ENCODE assay signal across 14 mouse cellular contexts in genomic region chr2:80398595-80399099, GRCm38 (mm10). TPM values are rescaled to one million over a fixed set of nuclear protein-coding genes. Genes with fewer than 3 reads are reported as not detected.
DNase-seq lines count a peak whose midpoint lies in the region; ATAC-seq and TF ChIP-seq lines count a peak whose summit lies in the region.
"Had no signal": no experiment of that assay in that cellular context is flagged by ENCODE, and none has a peak within 500 bp of the region (broad histone marks: within the 10 kb centered on the region; RNA-seq: fewer than 3 reads in every experiment).

No protein-coding gene starts in this region.

- DNase-seq in midbrain, embryonic 11.5 days (ENCODE audit: low spot score, missing footprints), result peak; percentile 91
- peak; percentile 54 for DNase-seq in mesoderm, embryonic 11.5 days (ENCODE audit: low read depth, low spot score)
- no peak for DNase-seq in liver, postnatal 0 days
- DNase-seq: adrenal gland, adult 2 months; kidney, adult 9 months; thymus, adult 2 months had no signal

- no peak overlapping the region for H3K9ac ChIP-seq in midbrain, embryonic 11.5 days (ENCODE audit: low read length)
- no peak overlapping the region for H3K9ac ChIP-seq in midbrain, embryonic 16.5 days (ENCODE audit: low read depth, low read length)
- no peak overlapping the region for H3K9ac ChIP-seq in forebrain, embryonic 13.5 days
- H3K9ac ChIP-seq in liver, postnatal 0 days (replicated peaks), result no peak overlapping the region
- H3K9ac ChIP-seq: limb, embryonic 15.5 days; lung, embryonic 15.5 days had no signal

- H3K4me2 ChIP-seq in midbrain, embryonic 11.5 days, result 0 out of 2 replicates have a peak overlapping the region, but pooled peaks have one; percentile 9
- no peak overlapping the region for H3K4me2 ChIP-seq in midbrain, embryonic 16.5 days (ENCODE audit: low read length)
- H3K4me2 ChIP-seq in forebrain, embryonic 13.5 days, result peak overlapping the region; percentile 8; the same call in 1 of the 2 replicates
- H3K4me2 ChIP-seq in liver, postnatal 0 days (ENCODE audit: low read depth, low read length), result no peak overlapping the region
- H3K4me2 ChIP-seq: limb, embryonic 15.5 days; lung, embryonic 15.5 days had no signal

- TF ChIP-seq CTCF in liver, postnatal 0 days (IDR thresholded peaks at IDR 0.05; ENCODE audit: low read depth), result no peak

- no peak overlapping the region for H3K4me3 ChIP-seq in midbrain, embryonic 11.5 days (ENCODE audit: low read depth, low read length)
- no peak overlapping the region for H3K4me3 ChIP-seq in midbrain, embryonic 16.5 days (ENCODE audit: low read depth, low read length)
- no peak overlapping the region for H3K4me3 ChIP-seq in forebrain, embryonic 13.5 days
- no peak overlapping the region for H3K4me3 ChIP-seq in liver, postnatal 0 days (ENCODE audit: low read depth, low read length)
- H3K4me3 ChIP-seq: limb, embryonic 15.5 days; lung, embryonic 15.5 days had no signal

- no peaks in the 10 kb centered on the region; the same call in none of the 2 replicates for H3K27me3 ChIP-seq in midbrain, embryonic 11.5 days (ENCODE audit: control insufficient read depth, insufficient read depth, low read length)
- H3K27me3 ChIP-seq in midbrain, embryonic 16.5 days (ENCODE audit: control insufficient read depth, insufficient read depth, low read depth, low read length), result peaks cover 3% of the 10 kb centered on the region; the same call in 1 of the 2 replicates
- peaks cover 52% of the 10 kb centered on the region for H3K27me3 ChIP-seq in forebrain, embryonic 13.5 days
- H3K27me3 ChIP-seq in liver, postnatal 0 days (ENCODE audit: insufficient read depth, low read length), result no peaks in the 10 kb centered on the region
- H3K27me3 ChIP-seq: lung, embryonic 15.5 days had no signal

- peaks cover 16% of the 10 kb centered on the region for H3K4me1 ChIP-seq in midbrain, embryonic 11.5 days (ENCODE audit: control insufficient read depth, insufficient read depth, low read length)
- H3K4me1 ChIP-seq in midbrain, embryonic 16.5 days (ENCODE audit: control insufficient read depth, insufficient read depth, low read length), result no peaks in the 10 kb centered on the region
- H3K4me1 ChIP-seq in forebrain, embryonic 13.5 days, result peaks cover 15% of the 10 kb centered on the region
- no peaks in the 10 kb centered on the region for H3K4me1 ChIP-seq in liver, postnatal 0 days (ENCODE audit: insufficient read depth)
- H3K4me1 ChIP-seq: lung, embryonic 15.5 days had no signal

- TF ChIP-seq EP300 in liver, postnatal 0 days (IDR thresholded peaks at IDR 0.05; ENCODE audit: low read depth), result no peak

- H3K9me3 ChIP-seq in midbrain, embryonic 11.5 days (ENCODE audit: control insufficient read depth, low read length), result no peaks in the 10 kb centered on the region
- no peaks in the 10 kb centered on the region for H3K9me3 ChIP-seq in midbrain, embryonic 16.5 days (replicated peaks; ENCODE audit: control insufficient read depth, low read length, poor library complexity, severe bottlenecking)
- no peaks in the 10 kb centered on the region for H3K9me3 ChIP-seq in forebrain, embryonic 13.5 days (replicated peaks)
- H3K9me3 ChIP-seq in liver, postnatal 0 days (ENCODE audit: low read length), result no peaks in the 10 kb centered on the region
- H3K9me3 ChIP-seq: limb, embryonic 15.5 days; lung, embryonic 15.5 days had no signal

- peak; percentile 82 for ATAC-seq in midbrain, embryonic 11.5 days (ENCODE audit: low FRiP score)
- ATAC-seq in midbrain, embryonic 16.5 days, result no peak
- ATAC-seq in forebrain, embryonic 13.5 days, result peak; percentile 61; the same call in 1 of the 2 replicates
- no peak for ATAC-seq in activated CD4-positive, CD25-positive, alpha-beta regulatory T cell, adult 4 months
- no peak for ATAC-seq in liver, postnatal 0 days
- no peak for ATAC-seq in granulocyte monocyte progenitor cell, adult 5-6 weeks (replicated peaks; ENCODE audit: poor library complexity, severe bottlenecking)
- ATAC-seq: CD4-positive, CD25-positive, alpha-beta regulatory T cell, adult 4 months had no signal

- H3K27ac ChIP-seq in midbrain, embryonic 11.5 days (ENCODE audit: low read depth, low read length), result no peak overlapping the region
- no peak overlapping the region for H3K27ac ChIP-seq in midbrain, embryonic 16.5 days (ENCODE audit: low read length)
- H3K27ac ChIP-seq in forebrain, embryonic 13.5 days, result no peak overlapping the region
- H3K27ac ChIP-seq in liver, postnatal 0 days (ENCODE audit: low read depth), result no peak overlapping the region
- H3K27ac ChIP-seq: limb, embryonic 15.5 days; lung, embryonic 15.5 days had no signal

- H3K36me3 ChIP-seq in midbrain, embryonic 11.5 days (ENCODE audit: control insufficient read depth, insufficient read depth, low read length), result no peaks in the 10 kb centered on the region
- no peaks in the 10 kb centered on the region for H3K36me3 ChIP-seq in midbrain, embryonic 16.5 days (ENCODE audit: control insufficient read depth, insufficient read depth, low read length)
- H3K36me3 ChIP-seq in forebrain, embryonic 13.5 days (ENCODE audit: poor library complexity, severe bottlenecking), result no peaks in the 10 kb centered on the region
- H3K36me3 ChIP-seq in liver, postnatal 0 days (replicated peaks; ENCODE audit: insufficient read depth, low read length), result no peaks in the 10 kb centered on the region
- H3K36me3 ChIP-seq: limb, embryonic 15.5 days; lung, embryonic 15.5 days had no signal

- 4% methylated on average over 3 of the region's 3 CpGs for WGBS in midbrain, embryonic 11.5 days
- 11% methylated on average over 3 of the region's 3 CpGs for WGBS in midbrain, embryonic 16.5 days
- 3% methylated on average over 3 of the region's 3 CpGs for WGBS in forebrain, embryonic 13.5 days
- WGBS in liver, postnatal 0 days (ENCODE audit: insufficient replicate concordance), result 44% methylated on average over 3 of the region's 3 CpGs

RNA-seq across cellular contexts. Expression of gene Frzb, which starts 48.8 kb away (rescaled TPM):
- 10.6 and 11.4 TPM in 2 replicates for polyA plus RNA-seq in midbrain, embryonic 11.5 days (2014; fragmentation: Nextera tagmentation; extraction: Ambion mirVana)
- 2.2 and 5.1 TPM in 2 replicates for polyA plus RNA-seq in midbrain, embryonic 16.5 days (2015; fragmentation: Nextera tagmentation; extraction: Ambion mirVana)
- polyA plus RNA-seq in forebrain, embryonic 13.5 days (2015; fragmentation: Nextera tagmentation; extraction: Ambion mirVana), result 4.0 and 6.9 TPM in 2 replicates
- not detected for polyA plus RNA-seq in activated CD4-positive, CD25-positive, alpha-beta regulatory T cell, adult 4 months (2017; shearing (Covaris generic))
- 0.49 and 0.84 TPM in 2 replicates for polyA plus RNA-seq in liver, postnatal 0 days (2015; fragmentation: Nextera tagmentation; extraction: Ambion mirVana)
- not detected in 2 replicates for total RNA-seq in granulocyte monocyte progenitor cell, adult 5-6 weeks (2014; fragmentation: Nextera tagmentation)
- total RNA-seq in granulocyte monocyte progenitor cell, adult 5-6 weeks (2017), result not detected in 2 replicates
- total RNA-seq: megakaryocyte-erythroid progenitor cell, adult 5-6 weeks had no signal
- polyA plus RNA-seq: CD4-positive, CD25-positive, alpha-beta regulatory T cell, adult 4 months had no signal

Comparison
In these comparisons a context has a peak if more than half of its experiments do, and no peak if none do; other contexts are left out.
1. ATAC-seq: peak in midbrain, embryonic 11.5 days (single experiment) and forebrain, embryonic 13.5 days (single experiment); none in midbrain, embryonic 16.5 days (single experiment), activated CD4-positive, CD25-positive, alpha-beta regulatory T cell, adult 4 months (single experiment), liver, postnatal 0 days (single experiment) and granulocyte monocyte progenitor cell, adult 5-6 weeks (single experiment).
2. H3K4me2 ChIP-seq: peak in midbrain, embryonic 11.5 days (single experiment) and forebrain, embryonic 13.5 days (single experiment); none in midbrain, embryonic 16.5 days (single experiment) and liver, postnatal 0 days (single experiment).